Mouse (Mus musculus) lung, embryonic 14.5 days (tissue): ENCODE results near the gene Fbxo9. TPM values are rescaled to one million over a fixed set of nuclear protein-coding genes. Genes with fewer than 3 reads are reported as not detected.
A peak's percentile ranks its signal among the peaks of the same experiment; 100 is the strongest.

Source experiments
- ATAC-seq: fragments of 200-750 bp; cut with Nextera tagmentation; 2 replicates; pipeline ENCODE4 v1.8.0; 2017; ENCODE audit warnings: mild to moderate bottlenecking, moderate TSS enrichment, moderate library complexity; ENCODE audit not compliant: insufficient read depth
- DNase-seq: peaks from one replicate; pipeline ENCODE4 v3.0.0-alpha.2; 2015
- H3K27ac ChIP-seq: fragments of 300-500 bp; sonication (generic); 2 replicates; pipeline ENCODE4 v1.5.1; 2014; ENCODE audit warnings: low read depth, mild to moderate bottlenecking, moderate library complexity
- H3K27me3 ChIP-seq: fragments of 300-500 bp; sonication (generic); 2 replicates; pipeline ENCODE4 v1.6.1; 2014; ENCODE audit warnings: low read length, control low read depth; ENCODE audit not compliant: insufficient read depth
- H3K36me3 ChIP-seq: fragments of 300-500 bp; sonication (generic); 2 replicates; pipeline ENCODE4 v1.6.1; 2014; ENCODE audit warnings: control low read depth; ENCODE audit not compliant: insufficient read depth
- H3K4me1 ChIP-seq: fragments of 300-500 bp; sonication (generic); 2 replicates; pipeline ENCODE4 v1.6.1; 2014; ENCODE audit warnings: antibody characterized with exemption, control low read depth; ENCODE audit not compliant: insufficient read depth
- H3K4me2 ChIP-seq: fragments of 300-500 bp; sonication (generic); 2 replicates; pipeline ENCODE4 v1.6.1; 2014; ENCODE audit warnings: mild to moderate bottlenecking
- H3K4me3 ChIP-seq: fragments of 300-500 bp; sonication (generic); 2 replicates; pipeline ENCODE4 v1.5.1; 2014; ENCODE audit warnings: low read depth, low read length
- H3K9ac ChIP-seq: fragments of 300-500 bp; sonication (generic); 2 replicates; pipeline ENCODE4 v1.6.1; 2014
- H3K9me3 ChIP-seq: fragments of 300-500 bp; sonication (generic); 2 replicates; pipeline ENCODE4 v1.6.1; 2016; ENCODE audit warnings: low read depth, low read length, control low read depth
- CTCF ChIP-seq: IDR thresholded peaks from 2 replicates; pipeline ENCODE4 v1.5.1; 2016; ENCODE audit warnings: antibody characterized with exemption, low read depth
- WGBS: fragments of 180-500 bp; shearing (Covaris S2); extraction: QIAGEN DNeasy Blood & Tissue Kit; methylation state at CpG from one replicate; pipeline ENCODE4 v1.1.7; 2014; 5-methylcytosine and 5-hydroxymethylcytosine counted together
- polyA plus RNA-seq: library from polyadenylated mRNA; unstranded; fragments of >200 nt; fragmentation: Nextera tagmentation; extraction: Ambion mirVana; gene quantifications from 2 replicates; pipeline ENCODE4 v1.2.1, GENCODE M21; 2014

Fbxo9 gene
- polyA plus RNA-seq, 1 experiment from 2014 or later = 41.8 TPM

- TF ChIP-seq CTCF = peak; percentile 39
- ATAC-seq (no peak), DNase-seq (peak; percentile 28)
- Histone ChIP-seq H3K4me2 (peak overlapping the region; percentile 83), H3K4me1 (0 out of 2 replicates have a peak, but pooled peaks cover 5% of the 10 kb centered on the region), H3K9me3 (no peaks in the 10 kb centered on the region), H3K4me3 (peak overlapping the region; percentile 80), H3K27ac (no peak overlapping the region), H3K9ac (peak overlapping the region; percentile 48; the same call in 1 of the 2 replicates), H3K36me3 (0 out of 2 replicates have a peak, but pooled peaks cover 2% of the 10 kb centered on the region), H3K27me3 (no peaks in the 10 kb centered on the region)
- WGBS = 44% methylated on average over 5 of the region's 5 CpGs
These were observed 791 bp upstream of the Fbxo9 start for GRCm38 (mm10) chr9:78109656-78110055.

- under 1% methylated on average over 86 of the region's 88 CpGs for WGBS
- H3K27ac ChIP-seq = peak overlapping the region; percentile 95
- ATAC-seq (peak; percentile 81), DNase-seq (peak; percentile 92)
- peak overlapping the region; percentile 83 for H3K9ac ChIP-seq
- H3K36me3 ChIP-seq = 0 out of 2 replicates have a peak, but pooled peaks cover 9% of the 10 kb centered on the region
- H3K27me3 ChIP-seq = no peaks in the 10 kb centered on the region
- no peaks in the 10 kb centered on the region for H3K9me3 ChIP-seq
- peak overlapping the region; percentile 80 for H3K4me3 ChIP-seq
- 0 out of 2 replicates have a peak, but pooled peaks cover 5% of the 10 kb centered on the region for H3K4me1 ChIP-seq
- peak overlapping the region; percentile 83 for H3K4me2 ChIP-seq
- no peak for TF ChIP-seq CTCF
These were observed 711 bp downstream of the Fbxo9 start for GRCm38 (mm10) chr9:78107912-78108795.

- H3K9me3 ChIP-seq = no peaks in the 10 kb centered on the region
- peak overlapping the region; percentile 83 for H3K4me2 ChIP-seq
- peak overlapping the region; percentile 83 for H3K9ac ChIP-seq
- H3K27ac ChIP-seq = peak overlapping the region; percentile 95
- no peak for TF ChIP-seq CTCF
- H3K27me3 ChIP-seq = no peaks in the 10 kb centered on the region
- peak overlapping the region; percentile 80 for H3K4me3 ChIP-seq
- DNase-seq (no peak), ATAC-seq (no peak; the same call in 1 of the 2 replicates)
- 15% methylated on average over 6 of the region's 6 CpGs for WGBS
- H3K4me1 ChIP-seq = 0 out of 2 replicates have a peak, but pooled peaks cover 5% of the 10 kb centered on the region
- 0 out of 2 replicates have a peak, but pooled peaks cover 14% of the 10 kb centered on the region for H3K36me3 ChIP-seq
These were observed 1.3 kb downstream of the Fbxo9 start for GRCm38 (mm10) chr9:78107582-78107911.

GRCm38 (mm10) chr9:78106821-78107220 is 2.0 kb downstream of the Fbxo9 start:
- H3K4me2 ChIP-seq = peak overlapping the region; percentile 83
- no peaks in the 10 kb centered on the region for H3K27me3 ChIP-seq
- WGBS = 83% methylated on average over 4 of the region's 4 CpGs
- 0 out of 2 replicates have a peak, but pooled peaks cover 17% of the 10 kb centered on the region for H3K36me3 ChIP-seq
- H3K9me3 ChIP-seq = no peaks in the 10 kb centered on the region
- peak overlapping the region; percentile 83; the same call in 1 of the 2 replicates for H3K9ac ChIP-seq
- H3K4me3 ChIP-seq = no peak overlapping the region
- H3K4me1 ChIP-seq = 0 out of 2 replicates have a peak, but pooled peaks cover 5% of the 10 kb centered on the region
- no peak for DNase-seq
- no peak for TF ChIP-seq CTCF
- H3K27ac ChIP-seq = no peak overlapping the region
- no peak for ATAC-seq

- Histone ChIP-seq H3K4me3 (no peak overlapping the region; the same call in 1 of the 2 replicates), H3K27me3 (no peaks in the 10 kb centered on the region), H3K9me3 (no peaks in the 10 kb centered on the region), H3K27ac (no peak overlapping the region), H3K4me2 (peak overlapping the region; percentile 26), H3K9ac (no peak overlapping the region), H3K4me1 (0 out of 2 replicates have a peak, but pooled peaks cover 5% of the 10 kb centered on the region), H3K36me3 (peaks cover 26% of the 10 kb centered on the region)
- no peak for DNase-seq
- no peak for TF ChIP-seq CTCF
- WGBS = 57% methylated on average over 6 of the region's 6 CpGs
- no peak for ATAC-seq
These were observed 3.3 kb downstream of the Fbxo9 start for GRCm38 (mm10) chr9:78105501-78105932.

GRCm38 (mm10) chr9:78104973-78105372 is 3.9 kb downstream of the Fbxo9 start:
- WGBS = 79% methylated on average over 6 of the region's 6 CpGs
- ATAC-seq (no peak), DNase-seq (no peak)
- Histone ChIP-seq H3K36me3 (peaks cover 32% of the 10 kb centered on the region), H3K4me3 (no peak overlapping the region), H3K4me2 (peak overlapping the region; percentile 3; the same call in 1 of the 2 replicates), H3K27me3 (no peaks in the 10 kb centered on the region), H3K27ac (no peak overlapping the region), H3K4me1 (0 out of 2 replicates have a peak, but pooled peaks cover 5% of the 10 kb centered on the region), H3K9ac (no peak overlapping the region), H3K9me3 (no peaks in the 10 kb centered on the region)
- TF ChIP-seq CTCF = no peak
